Mouse (Mus musculus): ENCODE data around the gene Asb16. TPM values are rescaled to one million over a fixed set of nuclear protein-coding genes. Genes with fewer than 3 reads are reported as not detected.

The Asb16 gene
- polyA plus RNA-seq, 2 experiments = 0.05 to 0.44 TPM

DNA sequence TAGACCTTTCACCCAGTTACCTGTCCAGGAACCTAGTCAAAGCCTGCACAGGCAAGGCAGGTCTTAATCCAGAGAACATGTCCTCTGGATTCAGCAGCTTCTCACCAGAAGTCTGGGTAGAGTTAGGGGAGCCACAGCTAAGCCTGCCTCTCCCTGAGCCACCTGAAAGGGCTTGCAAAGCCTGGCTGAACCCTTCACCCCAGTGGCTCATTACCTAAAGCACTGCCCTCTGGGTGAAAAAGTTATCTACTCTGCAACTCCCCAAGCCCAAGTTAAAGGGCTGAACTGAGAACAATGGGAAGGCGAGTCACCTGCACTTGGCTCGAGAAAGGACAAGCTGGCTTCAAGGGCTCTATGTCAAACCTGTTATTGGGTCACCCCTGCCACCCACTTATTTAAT lies 35.6 kb downstream of the Asb16 start:
- no peak overlapping the region for H3K4me3 ChIP-seq (ENCODE audit: insufficient read depth in 1 of 2, low read depth in 2 of 2, low read length in 2 of 2)
- H3K27ac ChIP-seq = no peak overlapping the region
- ATAC-seq (ENCODE audit: insufficient read depth) = no peak
- no peak overlapping the region for H3K9ac ChIP-seq (replicated peaks)
- peaks cover under 1 to 3% of the 10 kb centered on the region in 2 experiments; a peak in 3 of 4 replicates for H3K4me1 ChIP-seq (replicated peaks; ENCODE audit: control insufficient read depth in 2 of 2, insufficient read depth in 2 of 2, low read length in 1 of 2)
- peaks cover 28% of the 10 kb centered on the region for H3K36me3 ChIP-seq (replicated peaks; ENCODE audit: control insufficient read depth, insufficient read depth, low read depth)
- no peak for DNase-seq (ENCODE audit: low read depth in 3 of 3, low spot score in 3 of 3)
- H3K4me2 ChIP-seq (ENCODE audit: low read depth) = no peak overlapping the region
- TF ChIP-seq EP300 (IDR thresholded peaks at IDR 0.05; ENCODE audit: low read depth) = no peak
- TF ChIP-seq CTCF (IDR thresholded peaks at IDR 0.05; ENCODE audit: low read depth) = no peak
- 47% methylated on average over 2 of the region's 2 CpGs for WGBS (ENCODE audit: insufficient replicate concordance)
- no peaks in the 10 kb centered on the region for H3K27me3 ChIP-seq (ENCODE audit: control insufficient read depth, insufficient read depth, low read length)
- H3K9me3 ChIP-seq (ENCODE audit: control insufficient read depth, low read length) = no peaks in the 10 kb centered on the region

DNA sequence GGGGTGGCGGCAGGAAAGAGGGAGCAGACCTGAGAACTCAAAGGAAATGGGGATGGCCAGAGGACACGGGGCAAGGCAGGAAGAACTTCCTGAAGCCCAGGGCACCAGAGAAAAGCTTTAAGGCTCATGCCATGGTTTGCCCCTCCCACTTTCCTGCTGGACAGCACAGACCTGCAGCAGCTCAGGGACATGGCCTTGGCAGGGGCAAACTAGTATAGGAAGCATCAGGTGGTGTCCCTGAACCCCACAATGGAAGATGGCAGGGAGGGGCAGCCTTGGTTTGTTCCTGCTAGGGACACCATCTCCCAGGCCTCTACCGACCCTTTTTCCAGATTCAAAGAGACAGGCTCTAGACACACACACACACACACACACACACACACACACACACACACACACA lies 36.8 kb downstream of the Asb16 start:
- ATAC-seq (ENCODE audit: insufficient read depth) = no peak
- H3K27ac ChIP-seq = no peak overlapping the region
- no peak overlapping the region for H3K4me2 ChIP-seq (ENCODE audit: low read depth)
- H3K4me1 ChIP-seq (replicated peaks; ENCODE audit: control insufficient read depth in 2 of 2, insufficient read depth in 2 of 2, low read length in 1 of 2) = peaks cover 10% of the 10 kb centered on the region in 2 experiments
- peaks cover 40% of the 10 kb centered on the region for H3K36me3 ChIP-seq (replicated peaks; ENCODE audit: control insufficient read depth, insufficient read depth, low read depth)
- no peaks in the 10 kb centered on the region for H3K9me3 ChIP-seq (ENCODE audit: control insufficient read depth, low read length)
- no peaks in the 10 kb centered on the region for H3K27me3 ChIP-seq (ENCODE audit: control insufficient read depth, insufficient read depth, low read length)
- DNase-seq (ENCODE audit: low read depth in 3 of 3, low spot score in 3 of 3) = no peak
- WGBS (ENCODE audit: insufficient replicate concordance) = 66% methylated on average over 3 of the region's 3 CpGs
- no peak overlapping the region for H3K9ac ChIP-seq (replicated peaks)
- no peak overlapping the region for H3K4me3 ChIP-seq (ENCODE audit: insufficient read depth in 1 of 2, low read depth in 2 of 2, low read length in 2 of 2)
- TF ChIP-seq EP300 (IDR thresholded peaks at IDR 0.05; ENCODE audit: low read depth) = no peak
- TF ChIP-seq CTCF (IDR thresholded peaks at IDR 0.05; ENCODE audit: low read depth) = no peak

DNA sequence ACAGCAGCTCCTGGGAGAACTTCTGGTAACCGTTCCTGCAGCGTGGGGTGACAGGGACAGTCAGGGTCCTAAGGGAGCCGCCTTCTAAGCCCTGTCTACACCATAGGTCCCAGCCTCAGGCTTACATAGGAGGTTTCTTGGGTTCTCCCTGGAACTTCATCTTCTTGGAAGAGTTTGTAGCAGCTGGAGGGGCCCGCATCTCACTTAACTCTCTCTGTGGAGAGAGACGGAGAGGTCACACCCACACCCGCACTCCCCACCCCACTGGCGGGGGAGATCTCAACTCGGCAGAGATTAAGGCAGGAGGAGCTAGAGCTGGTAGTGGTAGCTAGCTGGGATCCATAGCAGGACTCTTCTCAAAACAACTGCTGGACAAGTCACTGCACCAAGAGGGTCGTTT lies 39.6 kb downstream of the Asb16 start:
- no peak overlapping the region for H3K9ac ChIP-seq (replicated peaks)
- no peaks in the 10 kb centered on the region for H3K27me3 ChIP-seq (ENCODE audit: control insufficient read depth, insufficient read depth, low read length)
- peaks cover 54% of the 10 kb centered on the region for H3K36me3 ChIP-seq (replicated peaks; ENCODE audit: control insufficient read depth, insufficient read depth, low read depth)
- TF ChIP-seq CTCF (IDR thresholded peaks at IDR 0.05; ENCODE audit: low read depth) = no peak
- TF ChIP-seq EP300 (IDR thresholded peaks at IDR 0.05; ENCODE audit: low read depth) = no peak
- H3K4me1 ChIP-seq (replicated peaks; ENCODE audit: control insufficient read depth in 2 of 2, insufficient read depth in 2 of 2, low read length in 1 of 2) = peaks cover 10 to 12% of the 10 kb centered on the region in 2 experiments
- H3K27ac ChIP-seq = no peak overlapping the region
- H3K4me2 ChIP-seq (ENCODE audit: low read depth) = no peak overlapping the region
- DNase-seq (ENCODE audit: low read depth in 3 of 3, low spot score in 3 of 3) = no peak
- no peak for ATAC-seq (ENCODE audit: insufficient read depth)
- WGBS (ENCODE audit: insufficient replicate concordance) = 64% methylated on average over 9 of the region's 9 CpGs
- no peaks in the 10 kb centered on the region for H3K9me3 ChIP-seq (ENCODE audit: control insufficient read depth, low read length)
- no peak overlapping the region for H3K4me3 ChIP-seq (ENCODE audit: insufficient read depth in 1 of 2, low read depth in 2 of 2, low read length in 2 of 2)

GRCm38 (mm10) chr11:102308979-102309378 lies 40.4 kb downstream of the Asb16 start:
- Histone ChIP-seq H3K4me1 (replicated peaks; ENCODE audit: control insufficient read depth in 2 of 2, insufficient read depth in 2 of 2, low read length in 1 of 2) (peaks cover 10 to 12% of the 10 kb centered on the region in 2 experiments), H3K9me3 (ENCODE audit: control insufficient read depth, low read length) (no peaks in the 10 kb centered on the region), H3K9ac (replicated peaks) (peak overlapping the region; percentile 55), H3K36me3 (replicated peaks; ENCODE audit: control insufficient read depth, insufficient read depth, low read depth) (peaks cover 62% of the 10 kb centered on the region), H3K4me3 (ENCODE audit: insufficient read depth in 1 of 2, low read depth in 2 of 2, low read length in 2 of 2) (peak overlapping the region; percentile 49 to 57), H3K27me3 (ENCODE audit: control insufficient read depth, insufficient read depth, low read length) (no peaks in the 10 kb centered on the region), H3K4me2 (ENCODE audit: low read depth) (peak overlapping the region; percentile 84), H3K27ac (peak overlapping the region; percentile 63)
- TF ChIP-seq CTCF (IDR thresholded peaks at IDR 0.05; ENCODE audit: low read depth) (peak; percentile 99), EP300 (IDR thresholded peaks at IDR 0.05; ENCODE audit: low read depth) (peak; percentile 50)
- under 1% methylated on average over 27 of the region's 27 CpGs for WGBS (ENCODE audit: insufficient replicate concordance)
- DNase-seq (ENCODE audit: low read depth in 3 of 3, low spot score in 3 of 3) (peak; percentile 93 to 96 (median 95)), ATAC-seq (ENCODE audit: insufficient read depth) (peak; percentile 93)

DNA sequence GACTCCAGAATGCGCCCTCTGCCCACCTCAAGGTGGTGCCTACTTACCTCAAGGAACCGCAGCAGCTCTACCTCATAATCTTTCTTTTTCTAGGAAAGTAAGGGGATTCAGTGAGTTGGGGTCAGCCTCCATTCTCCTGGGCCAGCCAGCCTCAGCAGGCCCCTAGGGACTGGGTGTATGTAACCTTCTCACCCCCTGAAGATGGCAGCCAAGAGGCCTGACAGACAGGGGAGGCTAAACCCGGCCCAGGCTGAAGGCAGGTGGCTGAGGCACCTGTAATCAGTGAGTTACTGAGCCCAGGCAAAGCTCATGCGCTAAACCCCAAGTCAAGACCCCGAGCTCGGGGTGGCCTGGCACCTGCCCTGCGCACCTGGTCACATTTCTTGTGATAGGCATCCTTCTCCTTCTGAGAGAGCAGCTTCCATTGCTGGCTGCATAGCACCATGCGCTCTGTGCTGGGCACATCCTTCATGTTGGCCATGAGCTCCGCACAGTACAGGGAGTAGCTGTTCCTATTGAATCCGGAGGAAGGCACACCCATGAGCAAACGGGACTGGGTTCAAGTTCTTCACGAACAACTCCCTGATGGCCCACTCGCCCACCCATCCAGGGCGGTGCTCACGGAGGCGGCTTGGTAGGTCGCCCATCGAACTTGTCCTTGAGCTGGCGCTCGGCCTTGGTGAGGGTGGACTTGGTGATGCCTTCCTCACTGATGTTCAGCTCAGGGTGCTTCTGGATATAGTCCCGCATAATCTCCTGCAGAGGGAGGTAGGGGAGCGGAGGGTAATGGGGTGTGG lies 41.5 kb downstream of the Asb16 start:
- H3K36me3 ChIP-seq (replicated peaks; ENCODE audit: control insufficient read depth, insufficient read depth, low read depth) = peaks cover 73% of the 10 kb centered on the region
- peak overlapping the region; percentile 49 to 57 for H3K4me3 ChIP-seq (ENCODE audit: insufficient read depth in 1 of 2, low read depth in 2 of 2, low read length in 2 of 2)
- peak overlapping the region; percentile 84 for H3K4me2 ChIP-seq (ENCODE audit: low read depth)
- WGBS (ENCODE audit: insufficient replicate concordance) = 68% methylated on average over 22 of the region's 22 CpGs
- H3K27ac ChIP-seq = peak overlapping the region; percentile 63
- ATAC-seq (ENCODE audit: insufficient read depth) = no peak
- TF ChIP-seq CTCF (IDR thresholded peaks at IDR 0.05; ENCODE audit: low read depth) = peak; percentile 12; the same call in 1 of the 2 replicates
- TF ChIP-seq EP300 (IDR thresholded peaks at IDR 0.05; ENCODE audit: low read depth) = no peak
- no peak for DNase-seq (ENCODE audit: low read depth in 3 of 3, low spot score in 3 of 3)
- peaks cover 10 to 12% of the 10 kb centered on the region in 2 experiments for H3K4me1 ChIP-seq (replicated peaks; ENCODE audit: control insufficient read depth in 2 of 2, insufficient read depth in 2 of 2, low read length in 1 of 2)
- H3K9me3 ChIP-seq (ENCODE audit: control insufficient read depth, low read length) = no peaks in the 10 kb centered on the region
- H3K27me3 ChIP-seq (ENCODE audit: control insufficient read depth, insufficient read depth, low read length) = no peaks in the 10 kb centered on the region
- peak overlapping the region; percentile 55 for H3K9ac ChIP-seq (replicated peaks)

Data from liver, embryonic 14.5 days (tissue).